Mouse (Mus musculus): ENCODE measurements around the gene Srarp. TPM values are rescaled to one million over a fixed set of nuclear protein-coding genes. Genes with fewer than 3 reads are reported as not detected.

The Srarp gene
- 8.7 and 12.9 TPM in 2 replicates for polyA plus RNA-seq (2012; rRNA removed)

DNA sequence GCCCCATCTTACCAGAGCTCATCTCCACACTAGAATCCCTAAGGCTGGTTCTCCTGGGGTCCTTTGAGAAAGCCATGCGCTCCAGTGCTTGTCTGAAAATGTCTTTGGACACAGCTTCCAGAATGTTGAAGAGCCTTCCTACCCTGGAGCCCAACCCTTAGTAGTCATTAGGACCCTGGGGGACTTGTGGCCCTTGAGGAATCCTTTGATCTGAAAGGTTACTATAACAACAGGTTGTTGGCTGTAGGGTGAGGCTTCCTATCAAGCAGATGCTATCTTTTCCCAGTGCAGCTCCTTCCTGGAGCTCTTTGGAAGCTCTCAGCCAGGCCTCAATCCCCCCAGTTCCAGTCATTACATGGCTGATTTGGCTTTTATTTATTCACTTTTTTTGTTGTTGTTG, at the start of gene Srarp:
Srarp (minus strand) TSS at position 132 of the 400 bp plus-strand sequence.
- H3K4me1 ChIP-seq (ENCODE audit: control insufficient read depth, insufficient read depth, low read length) = peaks cover 5% of the 10 kb centered on the region; the same call in 1 of the 2 replicates
- H3K27ac ChIP-seq (ENCODE audit: insufficient read depth, low read length) = no peak within 1 kb of the TSS
- H3K27me3 ChIP-seq (ENCODE audit: control insufficient read depth, insufficient read depth, low read length) = no peaks in the 10 kb centered on the region
- 88% methylated on average over 1 of the region's 1 CpGs for WGBS
- H3K4me3 ChIP-seq (replicated peaks; ENCODE audit: insufficient read depth, low read depth, low read length) = peak within 1 kb of the TSS; percentile 26
- no peak for DNase-seq
- TF ChIP-seq POLR2A (IDR thresholded peaks at IDR 0.05; ENCODE audit: borderline replicate concordance, insufficient read depth, low read length) = no peak
- no peak for TF ChIP-seq CTCF (IDR thresholded peaks at IDR 0.05; ENCODE audit: borderline replicate concordance, insufficient read depth, low read depth, low read length)

- TF ChIP-seq POLR2A (IDR thresholded peaks at IDR 0.05; ENCODE audit: borderline replicate concordance, insufficient read depth, low read length) = no peak
- TF ChIP-seq CTCF (IDR thresholded peaks at IDR 0.05; ENCODE audit: borderline replicate concordance, insufficient read depth, low read depth, low read length) = no peak
- H3K4me3 ChIP-seq (replicated peaks; ENCODE audit: insufficient read depth, low read depth, low read length) = no peak overlapping the region
- 69% methylated on average over 11 of the region's 11 CpGs for WGBS
- DNase-seq = no peak
- H3K27ac ChIP-seq (ENCODE audit: insufficient read depth, low read length) = no peak overlapping the region
- no peaks in the 10 kb centered on the region for H3K27me3 ChIP-seq (ENCODE audit: control insufficient read depth, insufficient read depth, low read length)
- H3K4me1 ChIP-seq (ENCODE audit: control insufficient read depth, insufficient read depth, low read length) = peaks cover 12% of the 10 kb centered on the region
Observed at GRCm38 (mm10) chr4:141484071-141484470, 48.2 kb upstream of the Srarp start.

GRCm38 (mm10) chr4:141479411-141479810, 43.5 kb upstream of the Srarp start:
- peak overlapping the region; percentile 91 for H3K27ac ChIP-seq (ENCODE audit: insufficient read depth, low read length)
- 10% methylated on average over 8 of the region's 8 CpGs for WGBS
- peaks cover 35% of the 10 kb centered on the region for H3K4me1 ChIP-seq (ENCODE audit: control insufficient read depth, insufficient read depth, low read length)
- H3K27me3 ChIP-seq (ENCODE audit: control insufficient read depth, insufficient read depth, low read length) = no peaks in the 10 kb centered on the region
- no peak overlapping the region for H3K4me3 ChIP-seq (replicated peaks; ENCODE audit: insufficient read depth, low read depth, low read length)
- TF ChIP-seq CTCF (IDR thresholded peaks at IDR 0.05; ENCODE audit: borderline replicate concordance, insufficient read depth, low read depth, low read length) (no peak), POLR2A (IDR thresholded peaks at IDR 0.05; ENCODE audit: borderline replicate concordance, insufficient read depth, low read length) (no peak)
- peak; percentile 67 to 75 for DNase-seq

DNA sequence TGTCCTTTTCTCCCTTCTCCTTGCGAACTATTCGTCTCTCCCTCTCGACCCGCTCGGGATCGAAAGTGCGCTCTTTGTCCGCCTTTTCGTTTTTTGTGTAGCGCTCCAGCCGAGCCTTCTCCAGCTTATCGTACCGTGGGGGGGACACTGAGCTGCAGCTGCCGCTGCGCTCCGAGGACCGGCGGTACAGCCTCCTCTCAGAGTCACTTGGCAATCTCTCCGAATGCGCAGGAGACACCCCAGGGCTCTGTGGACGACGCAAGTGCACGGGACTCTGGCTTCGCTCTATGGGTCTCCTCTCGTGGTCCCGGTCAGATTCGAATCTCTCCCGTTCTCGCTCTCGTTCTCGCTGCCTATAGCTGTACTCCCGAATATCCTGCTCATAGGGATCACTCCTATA, 42.9 kb upstream of the Srarp start:
- H3K27ac ChIP-seq (ENCODE audit: insufficient read depth, low read length) = peak overlapping the region; percentile 91
- WGBS = 21% methylated on average over 32 of the region's 32 CpGs
- TF ChIP-seq POLR2A (IDR thresholded peaks at IDR 0.05; ENCODE audit: borderline replicate concordance, insufficient read depth, low read length) (no peak), CTCF (IDR thresholded peaks at IDR 0.05; ENCODE audit: borderline replicate concordance, insufficient read depth, low read depth, low read length) (no peak)
- H3K4me1 ChIP-seq (ENCODE audit: control insufficient read depth, insufficient read depth, low read length) = peaks cover 35% of the 10 kb centered on the region
- no peaks in the 10 kb centered on the region for H3K27me3 ChIP-seq (ENCODE audit: control insufficient read depth, insufficient read depth, low read length)
- H3K4me3 ChIP-seq (replicated peaks; ENCODE audit: insufficient read depth, low read depth, low read length) = peak overlapping the region; percentile 16
- DNase-seq = peak; percentile 46 to 57

GRCm38 (mm10) chr4:141478225-141478624, 42.3 kb upstream of the Srarp start:
- DNase-seq = peak; percentile 76 to 78
- H3K4me1 ChIP-seq (ENCODE audit: control insufficient read depth, insufficient read depth, low read length) = peaks cover 35% of the 10 kb centered on the region
- TF ChIP-seq CTCF (IDR thresholded peaks at IDR 0.05; ENCODE audit: borderline replicate concordance, insufficient read depth, low read depth, low read length) = no peak
- H3K27ac ChIP-seq (ENCODE audit: insufficient read depth, low read length) = peak overlapping the region; percentile 91
- H3K27me3 ChIP-seq (ENCODE audit: control insufficient read depth, insufficient read depth, low read length) = no peaks in the 10 kb centered on the region
- 7% methylated on average over 23 of the region's 23 CpGs for WGBS
- no peak overlapping the region for H3K4me3 ChIP-seq (replicated peaks; ENCODE audit: insufficient read depth, low read depth, low read length)

DNA sequence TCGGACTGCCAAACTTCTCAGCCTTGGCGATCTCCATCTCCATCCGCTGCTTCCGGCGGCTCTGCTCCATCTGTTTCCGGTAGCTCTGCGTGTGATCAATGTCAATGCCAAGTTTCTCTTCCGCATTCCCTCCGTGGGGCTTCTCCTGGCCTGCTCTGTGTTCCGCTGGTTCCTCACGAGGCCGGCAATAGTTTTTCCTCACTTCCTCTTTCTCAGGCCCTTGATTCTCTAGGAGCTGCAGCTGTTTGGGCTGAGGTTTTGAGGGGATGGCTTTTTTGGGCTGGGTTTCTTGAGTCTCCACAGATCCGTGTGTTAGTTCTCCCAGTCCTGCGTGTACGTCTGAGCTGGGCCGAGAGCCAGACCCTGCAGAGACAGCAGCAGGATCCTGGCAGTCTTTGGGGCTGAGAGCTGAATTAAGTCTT, 41.8 kb upstream of the Srarp start:
- TF ChIP-seq POLR2A (IDR thresholded peaks at IDR 0.05; ENCODE audit: borderline replicate concordance, insufficient read depth, low read length) (no peak), CTCF (IDR thresholded peaks at IDR 0.05; ENCODE audit: borderline replicate concordance, insufficient read depth, low read depth, low read length) (no peak)
- Histone ChIP-seq H3K4me1 (ENCODE audit: control insufficient read depth, insufficient read depth, low read length) (peaks cover 35% of the 10 kb centered on the region), H3K4me3 (replicated peaks; ENCODE audit: insufficient read depth, low read depth, low read length) (peak overlapping the region; percentile 1), H3K27me3 (ENCODE audit: control insufficient read depth, insufficient read depth, low read length) (no peaks in the 10 kb centered on the region), H3K27ac (ENCODE audit: insufficient read depth, low read length) (peak overlapping the region; percentile 91)
- WGBS = under 1% methylated on average over 16 of the region's 16 CpGs
- DNase-seq = peak; percentile 92 to 96

- DNase-seq = no peak
- H3K4me1 ChIP-seq (ENCODE audit: control insufficient read depth, insufficient read depth, low read length) = peaks cover 26% of the 10 kb centered on the region
- TF ChIP-seq CTCF (IDR thresholded peaks at IDR 0.05; ENCODE audit: borderline replicate concordance, insufficient read depth, low read depth, low read length) = no peak
- TF ChIP-seq POLR2A (IDR thresholded peaks at IDR 0.05; ENCODE audit: borderline replicate concordance, insufficient read depth, low read length) = no peak
- 45% methylated on average over 19 of the region's 19 CpGs for WGBS
- no peak overlapping the region for H3K27ac ChIP-seq (ENCODE audit: insufficient read depth, low read length)
- H3K27me3 ChIP-seq (ENCODE audit: control insufficient read depth, insufficient read depth, low read length) = no peaks in the 10 kb centered on the region
- H3K4me3 ChIP-seq (replicated peaks; ENCODE audit: insufficient read depth, low read depth, low read length) = no peak overlapping the region
Observed at GRCm38 (mm10) chr4:141474431-141474830, 38.5 kb upstream of the Srarp start.

- peaks cover 25% of the 10 kb centered on the region for H3K4me1 ChIP-seq (ENCODE audit: control insufficient read depth, insufficient read depth, low read length)
- H3K27ac ChIP-seq (ENCODE audit: insufficient read depth, low read length) = no peak overlapping the region
- no peak for DNase-seq
- no peaks in the 10 kb centered on the region for H3K27me3 ChIP-seq (ENCODE audit: control insufficient read depth, insufficient read depth, low read length)
- TF ChIP-seq CTCF (IDR thresholded peaks at IDR 0.05; ENCODE audit: borderline replicate concordance, insufficient read depth, low read depth, low read length) (no peak), POLR2A (IDR thresholded peaks at IDR 0.05; ENCODE audit: borderline replicate concordance, insufficient read depth, low read length) (no peak)
- 88% methylated on average over 32 of the region's 32 CpGs for WGBS
- H3K4me3 ChIP-seq (replicated peaks; ENCODE audit: insufficient read depth, low read depth, low read length) = no peak overlapping the region
Observed at GRCm38 (mm10) chr4:141472641-141473321, 36.9 kb upstream of the Srarp start.

Measured in cerebellum, adult 2 months (tissue).